Mouse (Mus musculus) cerebellum, postnatal 4 days (tissue): ENCODE measurements around the gene Ttc12.
A peak's percentile ranks its signal among the peaks of the same experiment; 100 is the strongest.

Experiments used
- DNase-seq, 2 experiments: peaks; one replicate each; pipeline ENCODE4 v3.0.0; 2022; ENCODE audit warnings: low spot score in 2 of 2, mixed read lengths in 1 of 2

Ttc12 gene

GRCm38 (mm10) chr9:49490609-49491008 is 4.6 kb upstream of the Ttc12 start:
- no peak for DNase-seq

- DNase-seq: peak; percentile 87 to 91
Measured at GRCm38 (mm10) chr9:49488912-49489895, 3.2 kb upstream of the Ttc12 start.

- no peak for DNase-seq
Measured at GRCm38 (mm10) chr9:49488258-49488657, 2.2 kb upstream of the Ttc12 start.

GRCm38 (mm10) chr9:49487657-49487943 is 1.6 kb upstream of the Ttc12 start:
- no peak for DNase-seq

- DNase-seq: no peak
Measured at GRCm38 (mm10) chr9:49486805-49487656, 1.0 kb upstream of the Ttc12 start.

GRCm38 (mm10) chr9:49485250-49485891 is 654 bp downstream of the Ttc12 start:
- peak in 1 of 2 experiments; percentile 32 for DNase-seq

- no peak for DNase-seq
Measured at GRCm38 (mm10) chr9:49483316-49483715, 2.7 kb downstream of the Ttc12 start.

GRCm38 (mm10) chr9:49472126-49472525 is 13.9 kb downstream of the Ttc12 start:
- no peak for DNase-seq

- no peak for DNase-seq
Measured at GRCm38 (mm10) chr9:49470946-49471345, 15.1 kb downstream of the Ttc12 start.

- DNase-seq: no peak
Measured at GRCm38 (mm10) chr9:49470006-49470405, 16.0 kb downstream of the Ttc12 start.

- no peak for DNase-seq
Measured at GRCm38 (mm10) chr9:49456136-49456535, 29.9 kb downstream of the Ttc12 start.

GRCm38 (mm10) chr9:49452396-49452795 is 33.6 kb downstream of the Ttc12 start:
- DNase-seq: no peak

- no peak for DNase-seq
Measured at GRCm38 (mm10) chr9:49450491-49450890, 35.5 kb downstream of the Ttc12 start.

- DNase-seq: no peak
Measured at GRCm38 (mm10) chr9:49442621-49443020, 43.4 kb downstream of the Ttc12 start.

- DNase-seq: no peak
Measured at GRCm38 (mm10) chr9:49427478-49427877, 58.5 kb downstream of the Ttc12 start.

- no peak for DNase-seq
Measured at GRCm38 (mm10) chr9:49426921-49427320, 59.1 kb downstream of the Ttc12 start, which contains the start of gene Ankk1. Gene Ankk1, minus strand, starts transcription at chr9:49427021.

GRCm38 (mm10) chr9:49425585-49425984 is 60.4 kb downstream of the Ttc12 start:
- no peak for DNase-seq

- no peak for DNase-seq
Measured at GRCm38 (mm10) chr9:49423866-49424265, 62.2 kb downstream of the Ttc12 start.

- DNase-seq: no peak
Measured at GRCm38 (mm10) chr9:49410621-49411020, 75.4 kb downstream of the Ttc12 start.

GRCm38 (mm10) chr9:49407028-49407427 is 79.0 kb downstream of the Ttc12 start:
- DNase-seq: no peak

- no peak for DNase-seq
Measured at GRCm38 (mm10) chr9:49403711-49404110, 82.3 kb downstream of the Ttc12 start.

GRCm38 (mm10) chr9:49396006-49396405 is 90.0 kb downstream of the Ttc12 start:
- no peak for DNase-seq
